In the genomic region with DNA sequence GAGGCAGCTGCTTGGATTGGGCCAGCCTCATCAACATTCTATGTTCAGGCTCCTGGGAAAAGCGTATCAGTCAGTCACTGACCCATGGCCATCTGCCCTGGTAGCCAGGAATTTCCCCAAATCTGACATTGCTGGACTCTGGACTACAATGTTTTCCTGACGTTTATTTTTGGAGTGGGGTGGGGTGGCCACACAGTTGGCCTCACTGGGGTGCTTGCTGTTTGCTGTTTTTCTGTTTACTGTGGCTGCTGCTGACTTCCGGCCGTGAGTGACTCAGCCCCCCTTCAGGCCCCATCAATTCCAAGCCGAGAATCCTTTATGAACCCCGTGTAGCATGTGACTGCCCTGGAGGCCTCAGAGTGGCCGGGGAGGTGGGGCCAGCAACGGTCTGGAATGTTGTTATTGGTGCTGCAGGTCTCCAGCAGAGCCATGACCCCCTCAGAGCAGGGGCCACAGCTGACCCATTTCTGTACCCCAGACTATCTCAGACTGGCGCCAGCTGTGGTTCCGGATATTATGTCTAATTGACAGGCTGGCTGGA, we compare ENCODE assay signal across 8 mouse cellular contexts. TPM values are rescaled to one million over a fixed set of nuclear protein-coding genes. Genes with fewer than 3 reads are reported as not detected.
DNase-seq lines count a peak whose midpoint lies in the region; ATAC-seq and TF ChIP-seq lines count a peak whose summit lies in the region.

No protein-coding gene starts in this region.

- no peaks in the 10 kb centered on the region for H3K9me3 ChIP-seq in embryonic facial prominence, embryonic 11.5 days (replicated peaks; ENCODE audit: control insufficient read depth, low read length)
- H3K9me3 ChIP-seq in intestine, embryonic 16.5 days (ENCODE audit: control insufficient read depth, low read length) = no peaks in the 10 kb centered on the region
- H3K9me3 ChIP-seq in liver, embryonic 15.5 days (replicated peaks) = no peaks in the 10 kb centered on the region

- peak overlapping the region; percentile 41 for H3K27ac ChIP-seq in gastrocnemius, adult 2 months
- peak overlapping the region; percentile 28; the same call in 1 of the 2 replicates for H3K27ac ChIP-seq in embryonic facial prominence, embryonic 11.5 days (replicated peaks; ENCODE audit: low read depth, low read length)
- H3K27ac ChIP-seq in intestine, embryonic 16.5 days (ENCODE audit: low read length) = peak overlapping the region; percentile 67
- peak overlapping the region; percentile 59 for H3K27ac ChIP-seq in liver, embryonic 15.5 days (replicated peaks)

- DNase-seq in gastrocnemius, adult 2 months = no peak
- DNase-seq in gastrocnemius, postnatal 4 days (ENCODE audit: low spot score in 2 of 2) = no peak
- peak; percentile 45 for DNase-seq in embryonic facial prominence, embryonic 11.5 days (ENCODE audit: low spot score)
- no peak for DNase-seq in T-cell, adult 2 months (ENCODE audit: low spot score)
- no peak for DNase-seq in c-Kit-positive CD71-positive TER-119-positive erythroid progenitor cells, embryonic 14.5 days (ENCODE audit: low spot score)
- DNase-seq in layer of hippocampus, adult 9-10 months (ENCODE audit: low spot score) = no peak

- ATAC-seq in embryonic facial prominence, embryonic 11.5 days (replicated peaks; ENCODE audit: insufficient number of reproducible peaks, low FRiP score, low TSS enrichment, low read depth) = 0 out of 2 replicates have a peak, but pooled peaks have one; percentile 12
- peak; percentile 37 for ATAC-seq in intestine, embryonic 16.5 days
- peak; percentile 61 for ATAC-seq in liver, embryonic 15.5 days (ENCODE audit: insufficient read depth)

- H3K4me2 ChIP-seq in embryonic facial prominence, embryonic 11.5 days (ENCODE audit: low read depth, low read length) = no peak overlapping the region
- H3K4me2 ChIP-seq in intestine, embryonic 16.5 days (ENCODE audit: low read depth, low read length) = no peak overlapping the region
- peak overlapping the region; percentile 27; the same call in 1 of the 2 replicates for H3K4me2 ChIP-seq in liver, embryonic 15.5 days

- no peak overlapping the region for H3K9ac ChIP-seq in embryonic facial prominence, embryonic 11.5 days (replicated peaks; ENCODE audit: low read length)
- H3K9ac ChIP-seq in intestine, embryonic 16.5 days (ENCODE audit: low read depth, low read length) = no peak overlapping the region; the same call in 1 of the 2 replicates
- no peak overlapping the region for H3K9ac ChIP-seq in liver, embryonic 15.5 days

- no peaks in the 10 kb centered on the region for H3K27me3 ChIP-seq in embryonic facial prominence, embryonic 11.5 days (ENCODE audit: control insufficient read depth, insufficient read depth, low read length)
- no peaks in the 10 kb centered on the region for H3K27me3 ChIP-seq in intestine, embryonic 16.5 days (replicated peaks; ENCODE audit: control insufficient read depth, insufficient read depth, low read length)
- peaks cover 45% of the 10 kb centered on the region for H3K27me3 ChIP-seq in liver, embryonic 15.5 days

- TF ChIP-seq CTCF in gastrocnemius, adult 2 months (IDR thresholded peaks at IDR 0.05) = no peak

- H3K4me3 ChIP-seq in gastrocnemius, adult 2 months = no peak overlapping the region
- no peak overlapping the region for H3K4me3 ChIP-seq in embryonic facial prominence, embryonic 11.5 days (ENCODE audit: low read depth, low read length)
- H3K4me3 ChIP-seq in intestine, embryonic 16.5 days (ENCODE audit: low read length) = no peak overlapping the region
- H3K4me3 ChIP-seq in liver, embryonic 15.5 days (replicated peaks) = no peak overlapping the region

- H3K4me1 ChIP-seq in embryonic facial prominence, embryonic 11.5 days (ENCODE audit: control insufficient read depth, insufficient read depth, low read length) = peaks cover 5% of the 10 kb centered on the region; the same call in 1 of the 2 replicates
- H3K4me1 ChIP-seq in intestine, embryonic 16.5 days (ENCODE audit: control insufficient read depth, insufficient read depth, low read length) = peaks cover 30% of the 10 kb centered on the region
- peaks cover 38% of the 10 kb centered on the region for H3K4me1 ChIP-seq in liver, embryonic 15.5 days (replicated peaks)

- intact Hi-C loops in gastrocnemius, adult 2 months (cut with DNase I) = loop anchor here (10.0 kb wide), 1 partner anchor 187 kb away; no protein-coding TSS in a partner anchor

- no peaks in the 10 kb centered on the region for H3K36me3 ChIP-seq in embryonic facial prominence, embryonic 11.5 days (replicated peaks; ENCODE audit: control insufficient read depth, insufficient read depth, low read depth, low read length)
- no peaks in the 10 kb centered on the region for H3K36me3 ChIP-seq in intestine, embryonic 16.5 days (ENCODE audit: control insufficient read depth, insufficient read depth, low read length)
- no peaks in the 10 kb centered on the region for H3K36me3 ChIP-seq in liver, embryonic 15.5 days (replicated peaks)

- 17% methylated on average over 10 of the region's 10 CpGs for WGBS in embryonic facial prominence, embryonic 11.5 days
- WGBS in intestine, embryonic 16.5 days = 31% methylated on average over 10 of the region's 10 CpGs
- 32% methylated on average over 10 of the region's 10 CpGs for WGBS in liver, embryonic 15.5 days (ENCODE audit: insufficient replicate concordance)

RNA-seq across cellular contexts. Expression of gene Rhod, which starts 2.5 kb away (rescaled TPM):
- under 1 TPM; 0.28 to 0.73 TPM for total RNA-seq in gastrocnemius, adult 2 months (2021)
- 1 to 10 TPM; 4.4 to 5.2 TPM for total RNA-seq in gastrocnemius, postnatal 4 days (2021)
- polyA plus RNA-seq in embryonic facial prominence, embryonic 11.5 days (2014; fragmentation: Nextera tagmentation; extraction: Ambion mirVana) = 39.8 and 45.9 TPM in 2 replicates
- polyA plus RNA-seq in intestine, embryonic 16.5 days (2015; fragmentation: Nextera tagmentation; extraction: Ambion mirVana) = 24.1 and 28.2 TPM in 2 replicates
- polyA plus RNA-seq in liver, embryonic 15.5 days (2015; fragmentation: Nextera tagmentation; extraction: Ambion mirVana) = 7.9 and 8.5 TPM in 2 replicates

RNA-seq across cellular contexts. Expression of gene Syt12, which starts 35.6 kb away (rescaled TPM):
- 1 to 10 TPM; 6.8 to 7.6 TPM for total RNA-seq in gastrocnemius, adult 2 months (2021)
- 1 to 10 TPM in 1 of 2 experiments, under 1 TPM in 1; 0.86 to 1.0 TPM for total RNA-seq in gastrocnemius, postnatal 4 days (2021)
- 1.2 and 1.9 TPM in 2 replicates for polyA plus RNA-seq in embryonic facial prominence, embryonic 11.5 days (2014; fragmentation: Nextera tagmentation; extraction: Ambion mirVana)
- 0.34 and 0.36 TPM in 2 replicates for polyA plus RNA-seq in intestine, embryonic 16.5 days (2015; fragmentation: Nextera tagmentation; extraction: Ambion mirVana)
- polyA plus RNA-seq in liver, embryonic 15.5 days (2015; fragmentation: Nextera tagmentation; extraction: Ambion mirVana) = 0.12 and 0.33 TPM in 2 replicates

RNA-seq across cellular contexts. Expression of gene Kdm2a, which starts 43.6 kb away (rescaled TPM):
- total RNA-seq in gastrocnemius, adult 2 months (2021) = 10 to 100 TPM; 39.1 to 39.7 TPM
- 10 to 100 TPM; 50.9 to 66.8 TPM for total RNA-seq in gastrocnemius, postnatal 4 days (2021)
- polyA plus RNA-seq in embryonic facial prominence, embryonic 11.5 days (2014; fragmentation: Nextera tagmentation; extraction: Ambion mirVana) = 43.5 and 48.3 TPM in 2 replicates
- 31.4 and 34.8 TPM in 2 replicates for polyA plus RNA-seq in intestine, embryonic 16.5 days (2015; fragmentation: Nextera tagmentation; extraction: Ambion mirVana)
- 12.9 and 13.1 TPM in 2 replicates for polyA plus RNA-seq in liver, embryonic 15.5 days (2015; fragmentation: Nextera tagmentation; extraction: Ambion mirVana)

RNA-seq across cellular contexts. Expression of gene 2010003K11Rik, which starts 56.7 kb away (rescaled TPM):
- total RNA-seq in gastrocnemius, adult 2 months (2021) = not detected
- total RNA-seq in gastrocnemius, postnatal 4 days (2021) = under 1 TPM in 1 of 2 experiments, not detected in 1; 0.23 TPM
- not detected in 2 replicates for polyA plus RNA-seq in embryonic facial prominence, embryonic 11.5 days (2014; fragmentation: Nextera tagmentation; extraction: Ambion mirVana)
- 21.6 and 35.7 TPM in 2 replicates for polyA plus RNA-seq in intestine, embryonic 16.5 days (2015; fragmentation: Nextera tagmentation; extraction: Ambion mirVana)
- polyA plus RNA-seq in liver, embryonic 15.5 days (2015; fragmentation: Nextera tagmentation; extraction: Ambion mirVana) = 0.09 TPM in 1 of 2 replicates, not detected in the other
